Comparison of ENCODE assay signal across 10 mouse cellular contexts in the genomic region with DNA sequence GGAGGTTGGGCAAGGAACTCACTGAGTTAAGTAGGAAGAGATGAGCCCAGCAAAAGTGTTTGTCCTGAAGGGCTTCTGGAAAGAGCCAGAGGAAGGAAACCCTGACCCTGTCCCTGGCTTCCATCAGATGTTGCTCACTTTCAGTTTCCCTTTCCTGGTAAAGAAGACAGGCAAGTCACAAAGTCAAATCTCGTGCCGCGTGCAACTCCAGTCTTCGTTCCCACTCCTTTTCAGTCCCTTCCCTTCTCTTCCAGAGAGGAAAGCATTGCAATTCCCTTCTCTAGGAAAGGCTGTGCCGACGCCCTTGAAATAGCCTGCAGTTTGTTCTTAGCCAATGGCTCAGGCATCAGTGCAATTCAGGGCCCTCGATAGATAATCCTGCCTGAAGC. TPM values are rescaled to one million over a fixed set of nuclear protein-coding genes. Genes with fewer than 3 reads are reported as not detected.
A peak's percentile ranks its signal among the peaks of the same experiment; 100 is the strongest.
DNase-seq lines count a peak whose midpoint lies in the region; ATAC-seq and TF ChIP-seq lines count a peak whose summit lies in the region.
"Had no signal": no experiment of that assay in that cellular context is flagged by ENCODE, and none has a peak within 500 bp of the region (broad histone marks: within the 10 kb centered on the region; RNA-seq: fewer than 3 reads in every experiment).

No protein-coding gene starts in this region.

- H3K27ac ChIP-seq in spleen, adult 2 months (ENCODE audit: insufficient read depth, low read length) = peak overlapping the region; percentile 1; the same call in 1 of the 2 replicates
- H3K27ac ChIP-seq in intestine, embryonic 14.5 days (ENCODE audit: low read depth) = peak overlapping the region; percentile 65
- peak overlapping the region; percentile 67 for H3K27ac ChIP-seq in liver, postnatal 0 days (ENCODE audit: low read depth)
- no peak overlapping the region for H3K27ac ChIP-seq in hindbrain, embryonic 14.5 days
- H3K27ac ChIP-seq in neural tube, embryonic 15.5 days (replicated peaks) = no peak overlapping the region
- H3K27ac ChIP-seq: embryonic facial prominence, embryonic 10.5 days; neural tube, embryonic 13.5 days had no signal

- peak overlapping the region; percentile 26 for H3K4me2 ChIP-seq in intestine, embryonic 14.5 days (ENCODE audit: low read length)
- H3K4me2 ChIP-seq in liver, postnatal 0 days (ENCODE audit: low read depth, low read length) = peak overlapping the region; percentile 49
- H3K4me2 ChIP-seq in hindbrain, embryonic 14.5 days (replicated peaks) = no peak overlapping the region
- no peak overlapping the region for H3K4me2 ChIP-seq in neural tube, embryonic 15.5 days
- H3K4me2 ChIP-seq: neural tube, embryonic 13.5 days had no signal

- no peak for TF ChIP-seq CTCF in spleen, adult 2 months (IDR thresholded peaks at IDR 0.05; ENCODE audit: extremely low read depth, insufficient read depth, insufficient read length, insufficient replicate concordance)
- TF ChIP-seq CTCF in liver, postnatal 0 days (IDR thresholded peaks at IDR 0.05; ENCODE audit: low read depth) = no peak

- 37% methylated on average over 7 of the region's 7 CpGs for WGBS in spleen, adult 2 months
- 48% methylated on average over 7 of the region's 7 CpGs for WGBS in intestine, embryonic 14.5 days
- 29% methylated on average over 7 of the region's 7 CpGs for WGBS in liver, postnatal 0 days (ENCODE audit: insufficient replicate concordance)
- WGBS in hindbrain, embryonic 14.5 days = 75% methylated on average over 7 of the region's 7 CpGs
- WGBS in neural tube, embryonic 15.5 days = 64% methylated on average over 7 of the region's 7 CpGs

- no peaks in the 10 kb centered on the region for H3K27me3 ChIP-seq in spleen, adult 2 months (ENCODE audit: control insufficient read depth, insufficient read depth, low read length)
- no peaks in the 10 kb centered on the region for H3K27me3 ChIP-seq in intestine, embryonic 14.5 days (replicated peaks; ENCODE audit: control insufficient read depth, insufficient read depth, low read length)
- no peaks in the 10 kb centered on the region for H3K27me3 ChIP-seq in liver, postnatal 0 days (ENCODE audit: insufficient read depth, low read length)
- no peaks in the 10 kb centered on the region for H3K27me3 ChIP-seq in hindbrain, embryonic 14.5 days (ENCODE audit: control insufficient read depth, insufficient read depth, low read length)
- H3K27me3 ChIP-seq in neural tube, embryonic 15.5 days (replicated peaks) = no peaks in the 10 kb centered on the region
- H3K27me3 ChIP-seq: neural tube, embryonic 13.5 days had no signal

- TF ChIP-seq POLR2A in spleen, adult 2 months (IDR thresholded peaks at IDR 0.05; ENCODE audit: low read depth, low read length) = no peak

- peaks cover 8% of the 10 kb centered on the region; the same call in 1 of the 2 replicates for H3K4me1 ChIP-seq in spleen, adult 2 months (ENCODE audit: control insufficient read depth, insufficient read depth, insufficient read length)
- H3K4me1 ChIP-seq in intestine, embryonic 14.5 days (replicated peaks; ENCODE audit: control insufficient read depth, insufficient read depth, low read length) = peaks cover 24% of the 10 kb centered on the region
- peaks cover 37% of the 10 kb centered on the region for H3K4me1 ChIP-seq in liver, postnatal 0 days (ENCODE audit: insufficient read depth)
- peaks cover 19% of the 10 kb centered on the region for H3K4me1 ChIP-seq in hindbrain, embryonic 14.5 days (replicated peaks; ENCODE audit: control insufficient read depth, insufficient read depth, low read length)
- peaks cover 24% of the 10 kb centered on the region for H3K4me1 ChIP-seq in neural tube, embryonic 15.5 days

- 0 out of 2 replicates have a peak overlapping the region, but pooled peaks have one; percentile 5 for H3K9ac ChIP-seq in intestine, embryonic 14.5 days (ENCODE audit: low read length)
- H3K9ac ChIP-seq in liver, postnatal 0 days (replicated peaks) = peak overlapping the region; percentile 39; the same call in 1 of the 2 replicates
- no peak overlapping the region for H3K9ac ChIP-seq in hindbrain, embryonic 14.5 days
- no peak overlapping the region for H3K9ac ChIP-seq in neural tube, embryonic 15.5 days (replicated peaks)
- H3K9ac ChIP-seq: neural tube, embryonic 13.5 days had no signal

- peaks cover 4% of the 10 kb centered on the region for H3K36me3 ChIP-seq in spleen, adult 2 months (ENCODE audit: control insufficient read depth, insufficient read depth, low read length)
- peaks cover 7% of the 10 kb centered on the region for H3K36me3 ChIP-seq in intestine, embryonic 14.5 days (ENCODE audit: control insufficient read depth, insufficient read depth, low read length)
- H3K36me3 ChIP-seq in liver, postnatal 0 days (replicated peaks; ENCODE audit: insufficient read depth, low read length) = no peaks in the 10 kb centered on the region
- H3K36me3 ChIP-seq in hindbrain, embryonic 14.5 days (replicated peaks; ENCODE audit: control insufficient read depth, insufficient read depth) = peaks cover 14% of the 10 kb centered on the region; the same call in 1 of the 2 replicates
- H3K36me3 ChIP-seq in neural tube, embryonic 15.5 days = peaks cover 8% of the 10 kb centered on the region

- no peak overlapping the region for H3K4me3 ChIP-seq in spleen, adult 2 months (ENCODE audit: extremely low read depth, insufficient read depth, insufficient read length)
- H3K4me3 ChIP-seq in intestine, embryonic 14.5 days (ENCODE audit: low read depth, low read length) = no peak overlapping the region
- no peak overlapping the region for H3K4me3 ChIP-seq in liver, postnatal 0 days (ENCODE audit: low read depth, low read length)
- no peak overlapping the region for H3K4me3 ChIP-seq in hindbrain, embryonic 14.5 days (replicated peaks; ENCODE audit: low read length)
- H3K4me3 ChIP-seq in neural tube, embryonic 15.5 days (replicated peaks) = no peak overlapping the region
- H3K4me3 ChIP-seq: embryonic facial prominence, embryonic 10.5 days; neural tube, embryonic 13.5 days had no signal

- DNase-seq in spleen, adult 2 months (ENCODE audit: low read depth in 1 of 2, low spot score in 2 of 2) = no peak
- DNase-seq in spleen, postnatal 36 days (ENCODE audit: low spot score in 2 of 2) = no peak
- no peak for DNase-seq in intestine, embryonic 14.5 days (ENCODE audit: low spot score)
- no peak for DNase-seq in liver, postnatal 0 days
- DNase-seq in hindbrain, embryonic 14.5 days (ENCODE audit: low spot score) = no peak
- no peak for DNase-seq in layer of hippocampus, postnatal 36 days
- DNase-seq in cerebellum, postnatal 36 days = no peak

- no peaks in the 10 kb centered on the region for H3K9me3 ChIP-seq in intestine, embryonic 14.5 days (ENCODE audit: control insufficient read depth, low read length)
- H3K9me3 ChIP-seq in liver, postnatal 0 days (ENCODE audit: low read length) = no peaks in the 10 kb centered on the region
- H3K9me3 ChIP-seq in hindbrain, embryonic 14.5 days (ENCODE audit: control insufficient read depth, low read length) = no peaks in the 10 kb centered on the region
- H3K9me3 ChIP-seq in neural tube, embryonic 15.5 days (replicated peaks) = no peaks in the 10 kb centered on the region
- H3K9me3 ChIP-seq: embryonic facial prominence, embryonic 10.5 days; neural tube, embryonic 13.5 days had no signal

- ATAC-seq in intestine, embryonic 14.5 days (replicated peaks; ENCODE audit: low FRiP score, low TSS enrichment, low read depth) = no peak
- ATAC-seq in liver, postnatal 0 days = no peak
- ATAC-seq in hindbrain, embryonic 14.5 days (ENCODE audit: low FRiP score) = no peak
- ATAC-seq in neural tube, embryonic 15.5 days (ENCODE audit: low FRiP score) = no peak

- TF ChIP-seq EP300 in liver, postnatal 0 days (IDR thresholded peaks at IDR 0.05; ENCODE audit: low read depth) = no peak; the same call in 1 of the 2 replicates

RNA-seq across cellular contexts. Expression of gene Pxk, which starts 2.5 kb away (rescaled TPM):
- polyA plus RNA-seq in spleen, adult 2 months (2012; rRNA removed) = 42.5 and 46.2 TPM in 2 replicates
- 33.9 and 39.4 TPM in 2 replicates for polyA plus RNA-seq in intestine, embryonic 14.5 days (2014; fragmentation: Nextera tagmentation; extraction: Ambion mirVana)
- polyA plus RNA-seq in liver, postnatal 0 days (2015; fragmentation: Nextera tagmentation; extraction: Ambion mirVana) = 15.7 and 17.8 TPM in 2 replicates
- 66.0 and 68.9 TPM in 2 replicates for polyA plus RNA-seq in hindbrain, embryonic 14.5 days (2014; fragmentation: Nextera tagmentation; extraction: Ambion mirVana)
- total RNA-seq in layer of hippocampus, postnatal 36 days (2021) = 10 to 100 TPM; 26.8 to 32.8 TPM
- 75.2 and 78.5 TPM in 2 replicates for polyA plus RNA-seq in neural tube, embryonic 15.5 days (2015; fragmentation: Nextera tagmentation; extraction: Ambion mirVana)

RNA-seq across cellular contexts. Expression of gene Rpp14, which starts 15.4 kb away (rescaled TPM):
- polyA plus RNA-seq in spleen, adult 2 months (2012; rRNA removed) = 3.0 and 4.7 TPM in 2 replicates
- polyA plus RNA-seq in intestine, embryonic 14.5 days (2014; fragmentation: Nextera tagmentation; extraction: Ambion mirVana) = 67.1 and 67.6 TPM in 2 replicates
- 19.2 and 19.3 TPM in 2 replicates for polyA plus RNA-seq in liver, postnatal 0 days (2015; fragmentation: Nextera tagmentation; extraction: Ambion mirVana)
- 45.0 and 50.9 TPM in 2 replicates for polyA plus RNA-seq in hindbrain, embryonic 14.5 days (2014; fragmentation: Nextera tagmentation; extraction: Ambion mirVana)
- 10 to 100 TPM; 26.5 to 30.9 TPM for total RNA-seq in layer of hippocampus, postnatal 36 days (2021)
- 43.1 and 57.9 TPM in 2 replicates for polyA plus RNA-seq in neural tube, embryonic 15.5 days (2015; fragmentation: Nextera tagmentation; extraction: Ambion mirVana)

Comparison
In these comparisons a context has a peak if more than half of its experiments do, and no peak if none do; other contexts are left out.
1. H3K27ac ChIP-seq: peak in spleen, adult 2 months (single experiment), intestine, embryonic 14.5 days (single experiment) and liver, postnatal 0 days (single experiment); none in hindbrain, embryonic 14.5 days (single experiment) and neural tube, embryonic 15.5 days (single experiment).
2. H3K4me2 ChIP-seq: peak in intestine, embryonic 14.5 days (single experiment) and liver, postnatal 0 days (single experiment); none in hindbrain, embryonic 14.5 days (single experiment) and neural tube, embryonic 15.5 days (single experiment).
3. H3K9ac ChIP-seq: peak in intestine, embryonic 14.5 days (single experiment) and liver, postnatal 0 days (single experiment); none in hindbrain, embryonic 14.5 days (single experiment) and neural tube, embryonic 15.5 days (single experiment).